Mouse (Mus musculus) induced T-regulatory cell, adult 2 months (primary cell): ENCODE data around the gene Adck1.

ENCODE experiments used
- DNase-seq: peaks from one replicate; pipeline ENCODE4 v3.0.0-alpha.2; 2012; ENCODE audit warnings: low read depth

Gene Adck1

GRCm38 (mm10) chr12:88473796-88474195 is 113.4 kb downstream of the Adck1 start:
- DNase-seq = no peak

GRCm38 (mm10) chr12:88475833-88476232 is 115.5 kb downstream of the Adck1 start:
- no peak for DNase-seq

GRCm38 (mm10) chr12:88476702-88477101 is 116.3 kb downstream of the Adck1 start:
- no peak for DNase-seq

GRCm38 (mm10) chr12:88481657-88482056 is 121.3 kb downstream of the Adck1 start:
- peak; percentile 19 for DNase-seq

GRCm38 (mm10) chr12:88490881-88491280 is 130.5 kb downstream of the Adck1 start:
- no peak for DNase-seq
